Mouse (Mus musculus) liver, adult 2 months (tissue): ENCODE data around the gene Stip1.

Experiments used
- CTCF ChIP-seq: fragments of 200-500 bp; IDR thresholded peaks from 2 replicates; pipeline ENCODE4 v1.5.1; 2011; ENCODE audit warnings: low read depth, low read length, control low read depth
- POLR2A ChIP-seq: fragments of 200-500 bp; IDR thresholded peaks from 2 replicates; pipeline ENCODE4 v1.6.1; 2011; ENCODE audit warnings: low read length, control low read depth; ENCODE audit not compliant: insufficient read depth; ENCODE audit errors: extremely low read depth

DNA sequence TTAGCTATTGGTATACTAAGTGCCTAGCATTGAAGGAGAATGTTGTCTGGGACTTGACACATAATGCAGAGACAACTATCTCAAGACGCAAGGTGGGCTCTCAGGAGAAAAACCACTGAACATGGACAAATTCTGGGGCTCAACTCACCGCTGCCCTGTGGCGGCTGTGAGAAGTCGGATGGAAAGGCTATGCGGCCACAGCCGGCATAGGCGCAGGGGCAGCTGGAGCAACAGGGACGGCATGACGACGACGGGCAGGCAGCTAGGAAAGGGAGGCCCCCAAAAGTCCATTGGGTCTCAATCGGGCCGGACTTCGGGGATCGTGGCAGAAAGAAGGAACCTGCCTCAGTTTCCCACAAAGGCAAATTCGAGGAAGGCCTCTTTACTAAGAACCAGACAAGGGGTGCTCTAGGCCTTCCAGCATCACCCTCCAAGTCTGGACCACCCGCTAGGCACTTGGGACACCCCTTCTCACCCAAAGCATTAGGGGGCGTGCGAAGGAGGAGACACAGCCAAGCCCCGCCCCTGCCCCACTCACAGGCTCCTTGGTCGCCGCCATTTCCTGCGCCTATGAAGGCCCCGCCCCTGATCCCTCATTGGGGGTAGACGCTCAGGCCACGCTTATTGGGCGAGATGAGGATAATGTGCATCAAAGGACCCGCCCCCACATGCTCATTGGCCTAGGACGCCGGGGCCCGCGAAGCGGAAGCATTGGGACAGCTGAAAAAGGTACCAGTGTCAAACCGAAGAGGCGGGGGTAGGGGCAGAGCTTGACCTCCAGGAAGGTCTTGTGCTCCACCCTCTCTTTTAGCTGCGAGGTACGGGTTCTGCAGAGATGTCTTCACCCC lies 47.5 kb downstream of the Stip1 start, which contains the start of gene Dnajc4:
- TF ChIP-seq CTCF, result no peak
- TF ChIP-seq POLR2A, result no peak
